Mouse (Mus musculus): Measurements from ENCODE around the gene Crygf.
A peak's percentile ranks its signal among the peaks of the same experiment; 100 is the strongest.
"Not testable (repeated sequence)": the region's sequence is repeated elsewhere in the genome, so short reads cannot be mapped to it uniquely, and the experiment has no call there.

Gene Crygf

DNA sequence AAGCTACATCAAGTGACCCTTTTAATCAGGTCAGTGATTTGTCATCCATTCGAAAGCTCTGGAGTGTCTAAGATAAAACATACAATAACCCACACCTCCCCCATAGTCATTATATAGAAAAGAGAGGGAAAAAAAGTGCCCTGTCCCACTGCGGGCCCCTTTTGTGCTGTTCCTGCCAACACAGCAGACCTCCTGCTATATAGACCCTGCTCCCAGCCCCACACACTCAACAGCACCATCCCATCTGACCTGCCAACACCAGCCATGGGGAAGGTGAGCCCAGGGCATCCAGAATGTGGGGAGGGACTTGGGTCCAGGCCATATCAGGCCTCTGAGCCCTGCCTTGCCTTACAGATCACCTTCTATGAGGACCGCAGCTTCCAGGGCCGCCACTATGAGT, at the start of gene Crygf:
Gene Crygf (plus strand): TSS at position 227 of the 400 bp plus-strand sequence.
- DNase-seq (ENCODE audit: extremely low read depth, insufficient read length, low spot score) = no peak

DNA sequence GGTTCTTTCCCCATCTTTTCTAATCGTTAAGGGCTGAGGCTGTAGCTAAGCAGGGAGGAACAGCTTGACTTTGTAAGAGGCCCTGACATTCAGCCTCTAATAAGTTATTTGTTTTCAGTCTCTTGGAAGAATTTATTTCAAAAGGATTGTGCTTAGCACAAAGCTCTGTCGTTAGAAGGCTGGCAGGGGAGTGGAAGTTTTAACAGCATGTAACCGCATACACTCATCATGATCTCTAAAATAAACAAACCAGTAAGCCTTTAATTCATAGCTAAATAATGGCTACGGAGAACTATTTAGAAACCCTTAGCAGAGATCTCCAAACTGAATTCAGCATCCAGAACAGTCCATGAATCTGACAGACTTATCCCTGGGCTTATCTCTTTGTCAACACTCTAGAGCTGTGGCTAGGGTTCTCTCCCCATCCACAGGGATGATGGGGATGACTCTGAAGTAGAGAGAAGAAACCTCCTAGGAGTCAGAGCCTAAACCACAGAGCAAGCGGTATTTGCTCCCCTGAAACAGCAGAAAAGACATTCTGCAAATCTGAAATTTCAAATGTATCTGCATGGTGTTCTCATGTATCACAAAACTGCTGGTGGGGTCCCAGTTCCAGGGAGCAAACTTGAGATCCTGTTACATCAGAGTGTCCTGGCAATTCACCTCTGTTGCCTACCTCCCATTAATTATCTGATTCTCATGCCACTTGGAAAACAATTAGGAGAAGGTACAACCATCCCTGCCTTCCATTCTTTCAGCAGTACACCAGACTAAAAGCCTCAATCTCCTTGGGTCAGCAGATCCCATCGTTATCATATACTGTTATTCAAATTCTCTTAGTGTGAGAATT, 734 bp upstream of the Crygf start:
- no peak for DNase-seq (ENCODE audit: extremely low read depth, insufficient read length, low spot score)

DNA sequence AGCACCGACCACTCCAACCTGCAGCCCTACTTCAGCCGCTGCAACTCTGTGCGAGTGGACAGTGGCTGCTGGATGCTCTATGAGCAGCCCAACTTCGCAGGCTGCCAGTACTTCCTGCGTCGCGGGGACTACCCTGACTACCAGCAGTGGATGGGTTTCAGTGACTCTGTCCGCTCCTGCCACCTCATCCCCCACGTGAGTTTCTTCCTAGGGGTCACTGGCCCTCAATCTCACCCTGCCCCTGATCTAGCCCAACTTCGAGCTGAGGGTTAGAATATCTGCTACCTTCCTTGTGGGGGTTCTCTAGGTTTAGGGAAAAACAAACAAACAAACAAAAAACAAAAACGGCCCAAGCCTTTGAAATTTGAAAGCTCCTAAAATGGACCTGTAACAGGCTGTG, 376 bp downstream of the Crygf start:
- not testable (repeated sequence) for DNase-seq (ENCODE audit: extremely low read depth, insufficient read length, low spot score)

DNA sequence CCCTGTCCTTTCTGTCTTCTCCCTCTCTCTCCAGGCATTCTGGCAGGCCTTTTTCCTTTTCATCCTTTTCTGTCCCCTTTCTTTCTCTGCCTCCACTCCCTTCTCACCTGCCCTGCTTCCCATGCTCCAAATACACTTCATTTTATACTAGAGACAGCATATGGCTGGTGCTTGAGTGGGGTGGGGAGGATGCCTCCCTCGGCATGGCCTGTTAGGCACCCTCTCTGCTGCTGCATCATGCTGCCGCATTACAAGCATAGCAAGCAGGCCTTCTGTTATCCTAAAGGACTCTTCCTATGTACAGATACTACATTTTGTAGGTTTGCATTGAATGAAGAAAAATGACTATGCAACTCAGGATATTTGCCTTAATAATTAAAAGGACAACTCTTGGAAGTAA, 3.7 kb downstream of the Crygf start:
- no peak for DNase-seq (ENCODE audit: extremely low read depth, insufficient read length, low spot score)

DNA sequence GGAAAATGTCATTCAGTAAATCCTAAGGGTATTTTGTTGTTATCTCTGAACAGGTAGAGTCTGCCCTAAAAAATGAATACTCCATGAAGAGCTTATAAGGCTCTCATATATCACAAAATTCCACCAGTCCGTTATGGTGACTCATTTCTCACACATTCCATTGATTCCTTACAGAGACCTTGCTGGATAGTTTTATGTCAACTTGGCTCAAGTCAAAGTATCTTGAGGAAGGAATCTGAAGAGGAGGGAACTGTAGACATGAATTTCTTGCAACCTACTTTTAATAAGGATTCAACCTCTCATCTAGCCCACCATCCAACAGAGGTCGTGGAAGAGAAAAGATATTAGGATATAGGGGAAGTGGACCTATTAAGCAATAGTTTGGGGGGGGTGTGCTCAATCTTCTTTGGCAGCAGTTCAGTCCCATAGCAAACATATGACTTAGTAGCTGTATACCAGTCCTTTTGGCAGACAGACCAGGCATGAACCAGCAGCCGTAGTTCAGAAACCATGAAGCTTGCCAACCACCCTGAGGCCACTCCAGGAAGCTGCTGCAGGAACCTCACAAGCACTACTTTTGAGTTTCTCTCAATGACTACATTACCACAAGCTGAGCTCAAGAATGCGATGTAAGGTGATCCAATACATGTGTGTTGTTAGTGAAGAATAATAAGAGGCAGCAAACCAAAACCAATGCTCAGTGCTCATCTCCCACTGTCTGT, 5.9 kb downstream of the Crygf start:
- DNase-seq (ENCODE audit: extremely low read depth, insufficient read length, low spot score) = peak; percentile 43

All from 3134 (cell line).